Mouse (Mus musculus): ENCODE results near the gene Zfhx3. TPM values are rescaled to one million over a fixed set of nuclear protein-coding genes. Genes with fewer than 3 reads are reported as not detected.

Gene Zfhx3
- polyA plus RNA-seq, 1 experiment from 2014 or later: 3.3 TPM

DNA sequence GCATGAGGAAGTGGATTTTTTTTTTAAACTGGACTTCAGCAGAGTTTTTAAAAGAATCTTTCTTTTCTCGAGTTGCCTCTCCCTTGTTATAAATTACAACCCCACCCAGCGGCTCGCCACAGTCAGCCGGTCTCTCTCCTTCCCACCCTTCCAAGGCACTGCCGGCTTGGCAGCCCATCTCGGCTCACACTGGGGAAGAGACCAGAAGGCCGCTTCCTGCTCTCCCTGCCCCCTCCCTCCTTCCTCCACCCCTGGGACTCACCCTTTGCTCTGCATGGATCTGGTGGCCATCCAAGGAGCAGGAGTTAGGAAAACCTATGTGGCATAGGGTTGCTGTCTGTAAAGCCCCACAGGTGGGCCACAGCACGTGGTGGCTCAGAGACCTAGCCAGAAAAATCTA lies 705.1 kb downstream of the Zfhx3 start:
- Histone ChIP-seq H3K4me2 (ENCODE audit: low read depth, low read length) (no peak overlapping the region), H3K9me3 (replicated peaks; ENCODE audit: control insufficient read depth, low read length) (no peaks in the 10 kb centered on the region), H3K9ac (ENCODE audit: low read length) (no peak overlapping the region), H3K27ac (ENCODE audit: low read length) (no peak overlapping the region), H3K4me1 (ENCODE audit: control insufficient read depth, insufficient read depth, low read length) (peaks cover 4% of the 10 kb centered on the region; the same call in 1 of the 2 replicates), H3K36me3 (ENCODE audit: control insufficient read depth, insufficient read depth) (no peaks in the 10 kb centered on the region), H3K27me3 (ENCODE audit: control insufficient read depth, insufficient read depth, low read length) (no peaks in the 10 kb centered on the region), H3K4me3 (ENCODE audit: low read length) (no peak overlapping the region)
- peak; percentile 69; the same call in 1 of the 2 replicates for ATAC-seq (replicated peaks; ENCODE audit: extremely low read depth, insufficient read depth, low FRiP score)
- WGBS: 28% methylated on average over 8 of the region's 8 CpGs

DNA sequence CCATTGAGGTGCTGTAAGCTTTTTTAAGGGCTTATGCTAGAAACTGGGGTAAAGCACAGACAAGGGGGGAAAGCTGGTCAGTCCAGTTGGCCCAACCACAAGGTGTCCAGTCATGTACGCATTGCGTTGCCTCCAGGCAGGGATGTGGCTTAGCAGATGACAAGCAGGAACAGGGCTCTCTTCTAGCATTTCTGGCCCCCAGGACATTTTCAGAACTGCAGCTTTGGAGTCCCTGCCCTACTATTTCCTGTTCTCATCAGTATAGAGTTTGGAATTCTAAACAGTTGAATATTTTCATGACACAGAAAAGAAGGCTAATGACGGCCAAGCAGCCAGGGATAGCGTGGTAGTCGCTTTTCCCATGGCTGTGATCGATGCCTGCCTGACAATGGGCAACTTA lies 706.5 kb downstream of the Zfhx3 start:
- Histone ChIP-seq H3K9me3 (replicated peaks; ENCODE audit: control insufficient read depth, low read length) (no peaks in the 10 kb centered on the region), H3K27me3 (ENCODE audit: control insufficient read depth, insufficient read depth, low read length) (no peaks in the 10 kb centered on the region), H3K36me3 (ENCODE audit: control insufficient read depth, insufficient read depth) (no peaks in the 10 kb centered on the region), H3K4me3 (ENCODE audit: low read length) (no peak overlapping the region), H3K4me2 (ENCODE audit: low read depth, low read length) (no peak overlapping the region), H3K4me1 (ENCODE audit: control insufficient read depth, insufficient read depth, low read length) (peaks cover 4% of the 10 kb centered on the region; the same call in 1 of the 2 replicates), H3K27ac (ENCODE audit: low read length) (no peak overlapping the region), H3K9ac (ENCODE audit: low read length) (no peak overlapping the region)
- ATAC-seq (replicated peaks; ENCODE audit: extremely low read depth, insufficient read depth, low FRiP score): no peak
- 79% methylated on average over 6 of the region's 6 CpGs for WGBS

DNA sequence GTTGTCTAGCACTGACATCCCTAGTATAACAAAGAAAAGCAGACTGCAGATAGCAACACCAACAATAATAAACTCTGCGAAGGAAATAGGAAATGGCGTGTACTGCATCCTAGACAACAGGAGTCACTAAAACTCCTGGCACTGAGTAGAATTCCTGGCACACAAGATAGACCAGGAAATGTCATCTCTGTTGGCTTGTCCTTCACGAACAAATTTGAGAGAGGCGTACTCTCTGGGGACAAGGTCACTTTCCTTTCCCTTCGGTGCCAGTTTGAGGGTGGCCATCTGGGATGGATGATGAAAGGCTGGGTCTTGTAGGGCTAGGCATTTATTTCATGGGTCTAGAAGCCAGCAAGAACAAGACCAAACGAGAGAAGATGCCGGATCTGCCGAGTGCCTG lies 708.4 kb downstream of the Zfhx3 start:
- Histone ChIP-seq H3K9ac (ENCODE audit: low read length) (no peak overlapping the region), H3K27me3 (ENCODE audit: control insufficient read depth, insufficient read depth, low read length) (no peaks in the 10 kb centered on the region), H3K9me3 (replicated peaks; ENCODE audit: control insufficient read depth, low read length) (no peaks in the 10 kb centered on the region), H3K36me3 (ENCODE audit: control insufficient read depth, insufficient read depth) (no peaks in the 10 kb centered on the region), H3K4me1 (ENCODE audit: control insufficient read depth, insufficient read depth, low read length) (peaks cover 4% of the 10 kb centered on the region; the same call in 1 of the 2 replicates), H3K4me2 (ENCODE audit: low read depth, low read length) (no peak overlapping the region), H3K4me3 (ENCODE audit: low read length) (no peak overlapping the region), H3K27ac (ENCODE audit: low read length) (no peak overlapping the region)
- no peak for ATAC-seq (replicated peaks; ENCODE audit: extremely low read depth, insufficient read depth, low FRiP score)
- WGBS: 70% methylated on average over 8 of the region's 8 CpGs

DNA sequence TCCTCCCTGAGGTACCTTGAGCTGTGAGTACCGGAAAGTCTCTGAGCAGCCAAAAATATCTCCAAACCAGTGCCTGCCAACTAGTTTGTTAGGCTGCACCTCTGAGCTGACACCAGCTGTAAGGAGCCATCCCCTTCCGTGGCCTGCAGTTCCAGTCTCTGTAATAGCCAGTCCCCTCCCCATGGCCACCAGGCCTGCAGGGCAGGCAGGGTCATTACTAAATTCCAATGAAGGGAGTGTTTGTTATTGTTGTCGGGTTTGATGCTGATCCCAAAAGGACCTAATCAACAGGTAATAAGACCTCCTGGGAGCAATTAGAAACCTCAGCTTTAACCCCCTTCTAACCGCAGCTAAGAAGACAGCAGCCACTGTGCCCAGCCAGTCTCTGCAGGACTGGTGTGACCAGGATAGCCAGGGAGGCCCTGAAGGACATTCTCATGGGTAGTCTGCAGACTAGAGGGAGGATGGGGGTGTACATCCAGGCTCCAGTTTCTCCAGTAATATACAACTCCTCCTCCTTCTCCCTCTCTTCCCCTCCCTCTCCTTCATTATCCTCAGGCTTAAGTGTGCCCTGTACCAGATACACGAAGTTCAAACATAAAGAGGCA lies 719.1 kb downstream of the Zfhx3 start:
- no peak for ATAC-seq (replicated peaks; ENCODE audit: extremely low read depth, insufficient read depth, low FRiP score)
- Histone ChIP-seq H3K27me3 (ENCODE audit: control insufficient read depth, insufficient read depth, low read length) (no peaks in the 10 kb centered on the region), H3K4me1 (ENCODE audit: control insufficient read depth, insufficient read depth, low read length) (no peaks in the 10 kb centered on the region), H3K27ac (ENCODE audit: low read length) (no peak overlapping the region), H3K36me3 (ENCODE audit: control insufficient read depth, insufficient read depth) (no peaks in the 10 kb centered on the region), H3K9ac (ENCODE audit: low read length) (no peak overlapping the region), H3K4me3 (ENCODE audit: low read length) (no peak overlapping the region), H3K4me2 (ENCODE audit: low read depth, low read length) (no peak overlapping the region), H3K9me3 (replicated peaks; ENCODE audit: control insufficient read depth, low read length) (no peaks in the 10 kb centered on the region)
- WGBS: 46% methylated on average over 5 of the region's 5 CpGs

DNA sequence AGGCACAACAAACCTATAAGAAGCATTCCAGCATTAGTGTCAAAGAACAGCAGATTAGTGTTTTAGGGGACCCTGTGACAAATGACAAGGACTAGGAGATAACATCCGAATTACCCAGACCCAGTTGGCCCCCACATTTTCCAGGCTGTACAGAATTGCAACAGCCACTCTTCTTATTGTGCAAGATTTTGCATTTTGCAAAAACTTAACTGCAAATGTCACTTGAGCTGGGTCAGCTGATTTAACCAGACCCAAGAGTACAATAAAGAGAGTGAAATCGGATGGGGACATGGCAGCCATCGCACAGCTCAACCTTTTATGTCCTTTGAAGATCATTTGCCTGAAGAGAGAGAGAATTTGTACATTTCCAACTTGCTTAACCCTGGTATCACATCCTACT lies 720.3 kb downstream of the Zfhx3 start:
- H3K27ac ChIP-seq (ENCODE audit: low read length): no peak overlapping the region
- H3K9me3 ChIP-seq (replicated peaks; ENCODE audit: control insufficient read depth, low read length): no peaks in the 10 kb centered on the region
- no peaks in the 10 kb centered on the region for H3K27me3 ChIP-seq (ENCODE audit: control insufficient read depth, insufficient read depth, low read length)
- 75% methylated on average over 3 of the region's 3 CpGs for WGBS
- no peak overlapping the region for H3K4me3 ChIP-seq (ENCODE audit: low read length)
- ATAC-seq (replicated peaks; ENCODE audit: extremely low read depth, insufficient read depth, low FRiP score): no peak
- no peak overlapping the region for H3K4me2 ChIP-seq (ENCODE audit: low read depth, low read length)
- H3K4me1 ChIP-seq (ENCODE audit: control insufficient read depth, insufficient read depth, low read length): no peaks in the 10 kb centered on the region
- no peak overlapping the region for H3K9ac ChIP-seq (ENCODE audit: low read length)
- no peaks in the 10 kb centered on the region for H3K36me3 ChIP-seq (ENCODE audit: control insufficient read depth, insufficient read depth)

DNA sequence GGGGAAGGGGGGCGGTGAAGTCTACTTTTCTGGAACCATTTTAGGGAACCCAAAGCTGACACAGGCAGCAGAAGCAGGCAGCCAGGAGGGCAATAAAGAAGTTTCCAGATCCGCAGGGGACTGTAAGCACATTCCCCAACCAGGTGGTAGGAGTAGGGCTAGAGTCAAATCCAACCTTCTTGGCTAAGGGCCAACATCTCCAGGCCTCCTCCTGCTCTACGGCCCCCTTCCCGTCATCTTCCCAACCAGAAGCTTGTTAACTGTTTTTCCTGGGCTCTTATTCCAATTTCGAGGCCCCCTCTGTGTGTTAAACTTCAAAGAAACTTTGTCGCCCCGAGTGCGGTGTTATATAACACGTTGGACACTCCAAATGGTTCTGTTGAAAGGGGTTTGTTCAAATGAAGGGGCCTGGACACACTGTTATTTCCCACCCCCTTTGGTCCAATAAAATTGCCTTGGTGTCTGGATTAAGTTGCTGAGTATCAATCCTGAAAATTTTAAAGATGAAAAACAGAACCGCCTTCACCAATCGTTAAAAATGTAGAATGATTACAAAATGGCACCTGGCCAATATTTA lies 729.6 kb downstream of the Zfhx3 start:
- Histone ChIP-seq H3K4me2 (ENCODE audit: low read depth, low read length) (no peak overlapping the region), H3K9me3 (replicated peaks; ENCODE audit: control insufficient read depth, low read length) (no peaks in the 10 kb centered on the region), H3K27ac (ENCODE audit: low read length) (no peak overlapping the region), H3K4me1 (ENCODE audit: control insufficient read depth, insufficient read depth, low read length) (no peaks in the 10 kb centered on the region), H3K9ac (ENCODE audit: low read length) (no peak overlapping the region), H3K4me3 (ENCODE audit: low read length) (no peak overlapping the region), H3K27me3 (ENCODE audit: control insufficient read depth, insufficient read depth, low read length) (no peaks in the 10 kb centered on the region), H3K36me3 (ENCODE audit: control insufficient read depth, insufficient read depth) (no peaks in the 10 kb centered on the region)
- ATAC-seq (replicated peaks; ENCODE audit: extremely low read depth, insufficient read depth, low FRiP score): no peak
- WGBS: 77% methylated on average over 11 of the region's 11 CpGs

DNA sequence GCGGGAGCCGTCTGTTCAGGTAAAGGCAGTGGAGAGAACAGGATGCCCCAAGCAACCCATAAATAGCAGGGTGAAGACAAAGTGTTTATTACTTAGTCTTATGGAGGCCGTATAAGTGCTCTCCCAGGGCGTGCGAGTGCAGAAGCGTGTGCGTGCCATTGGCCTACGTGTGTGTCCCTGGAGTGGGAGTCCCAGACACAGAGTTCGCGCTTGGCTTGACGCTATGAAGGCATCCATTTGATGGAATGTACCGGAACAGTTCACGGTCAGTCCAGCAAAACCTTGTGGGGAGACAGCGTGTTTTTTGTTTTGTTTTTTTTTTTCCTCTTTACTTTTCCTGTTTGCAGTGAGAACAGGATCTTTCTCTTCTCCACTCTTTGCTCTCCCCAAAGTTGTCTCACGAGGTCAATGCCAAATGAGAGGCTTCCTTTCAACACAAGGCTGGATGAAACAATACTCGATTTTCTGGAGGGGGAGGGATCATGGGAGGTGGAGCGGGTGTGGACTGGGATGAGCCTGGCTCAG lies 732.6 kb downstream of the Zfhx3 start:
- no peak overlapping the region for H3K9ac ChIP-seq (ENCODE audit: low read length)
- no peaks in the 10 kb centered on the region for H3K4me1 ChIP-seq (ENCODE audit: control insufficient read depth, insufficient read depth, low read length)
- H3K36me3 ChIP-seq (ENCODE audit: control insufficient read depth, insufficient read depth): no peaks in the 10 kb centered on the region
- no peaks in the 10 kb centered on the region for H3K27me3 ChIP-seq (ENCODE audit: control insufficient read depth, insufficient read depth, low read length)
- H3K4me2 ChIP-seq (ENCODE audit: low read depth, low read length): no peak overlapping the region
- no peaks in the 10 kb centered on the region for H3K9me3 ChIP-seq (replicated peaks; ENCODE audit: control insufficient read depth, low read length)
- H3K4me3 ChIP-seq (ENCODE audit: low read length): no peak overlapping the region
- H3K27ac ChIP-seq (ENCODE audit: low read length): no peak overlapping the region
- no peak for ATAC-seq (replicated peaks; ENCODE audit: extremely low read depth, insufficient read depth, low FRiP score)
- WGBS: 82% methylated on average over 17 of the region's 17 CpGs

DNA sequence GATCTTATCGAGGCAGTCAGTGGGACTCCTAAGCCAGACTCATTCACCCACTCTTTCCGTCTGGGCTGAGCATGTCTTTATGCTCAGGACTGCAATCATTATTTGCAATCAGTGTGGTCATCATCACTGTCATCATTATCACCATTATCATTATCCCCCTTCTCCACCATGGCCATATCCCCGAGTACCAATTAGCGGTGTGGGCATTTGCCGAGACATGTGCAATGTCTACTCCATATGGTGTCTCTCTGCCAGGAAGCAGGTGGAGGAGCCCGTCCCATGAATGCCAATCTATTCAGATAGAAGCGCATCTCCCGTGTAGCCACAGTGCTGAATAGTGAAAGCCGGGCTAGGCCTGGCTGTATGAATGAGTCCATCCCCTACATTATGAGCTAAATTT lies 747.2 kb downstream of the Zfhx3 start:
- H3K4me2 ChIP-seq (ENCODE audit: low read depth, low read length): no peak overlapping the region
- H3K36me3 ChIP-seq (ENCODE audit: control insufficient read depth, insufficient read depth): no peaks in the 10 kb centered on the region
- H3K27me3 ChIP-seq (ENCODE audit: control insufficient read depth, insufficient read depth, low read length): peaks cover under 1% of the 10 kb centered on the region; the same call in 1 of the 2 replicates
- WGBS: 87% methylated on average over 9 of the region's 9 CpGs
- no peak for ATAC-seq (replicated peaks; ENCODE audit: extremely low read depth, insufficient read depth, low FRiP score)
- no peaks in the 10 kb centered on the region for H3K9me3 ChIP-seq (replicated peaks; ENCODE audit: control insufficient read depth, low read length)
- no peak overlapping the region for H3K4me3 ChIP-seq (ENCODE audit: low read length)
- peaks cover 20% of the 10 kb centered on the region for H3K4me1 ChIP-seq (ENCODE audit: control insufficient read depth, insufficient read depth, low read length)
- H3K9ac ChIP-seq (ENCODE audit: low read length): no peak overlapping the region
- no peak overlapping the region for H3K27ac ChIP-seq (ENCODE audit: low read length)

DNA sequence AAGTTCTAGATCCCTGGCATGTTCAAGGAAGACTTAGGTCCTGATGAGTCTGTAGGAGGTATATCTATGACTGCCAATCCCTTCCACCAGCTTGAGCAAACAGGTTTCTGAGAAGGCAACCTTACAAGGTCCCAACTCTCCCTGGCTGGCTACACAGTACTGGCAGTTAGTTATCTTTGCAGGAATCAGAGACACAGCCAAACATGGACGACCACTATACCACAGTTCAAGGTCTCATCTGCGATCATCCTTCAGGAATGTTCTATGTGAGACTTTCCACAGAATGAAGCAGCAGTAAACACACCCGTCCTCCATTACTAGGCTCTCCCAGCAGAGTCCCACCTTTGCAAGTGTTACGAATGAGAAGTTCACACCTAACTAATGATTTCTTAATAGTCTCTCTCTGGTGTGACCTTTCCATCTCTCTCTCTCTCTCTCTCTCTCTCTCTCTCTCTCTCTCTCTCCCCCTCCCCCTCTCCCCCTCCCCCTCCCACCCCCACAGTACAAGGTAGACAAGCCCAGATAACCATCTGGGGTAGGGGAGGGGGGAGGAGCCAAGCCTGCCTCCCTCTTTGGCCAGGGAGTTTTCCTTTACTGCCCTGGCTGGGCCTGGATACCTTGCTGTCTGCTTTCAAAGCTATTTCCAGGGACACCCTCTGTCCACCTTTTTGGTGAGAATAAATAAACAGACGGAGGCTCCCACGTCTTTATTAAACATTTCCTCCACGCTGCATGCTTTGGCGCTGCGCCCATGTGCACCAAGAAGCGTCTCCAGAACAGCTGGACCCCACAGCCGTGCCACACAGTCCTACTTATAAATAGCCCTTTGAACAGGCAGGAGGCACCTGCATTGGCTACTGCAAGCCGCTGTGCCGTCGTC lies 748.4 kb downstream of the Zfhx3 start:
- peaks cover 23% of the 10 kb centered on the region for H3K4me1 ChIP-seq (ENCODE audit: control insufficient read depth, insufficient read depth, low read length)
- H3K4me3 ChIP-seq (ENCODE audit: low read length): peak overlapping the region; percentile 40
- H3K9ac ChIP-seq (ENCODE audit: low read length): no peak overlapping the region
- no peaks in the 10 kb centered on the region for H3K36me3 ChIP-seq (ENCODE audit: control insufficient read depth, insufficient read depth)
- H3K9me3 ChIP-seq (replicated peaks; ENCODE audit: control insufficient read depth, low read length): no peaks in the 10 kb centered on the region
- 0 out of 2 replicates have a peak, but pooled peaks have one; percentile 12 for ATAC-seq (replicated peaks; ENCODE audit: extremely low read depth, insufficient read depth, low FRiP score)
- no peak overlapping the region for H3K27ac ChIP-seq (ENCODE audit: low read length)
- peak overlapping the region; percentile 71 for H3K4me2 ChIP-seq (ENCODE audit: low read depth, low read length)
- peaks cover 10% of the 10 kb centered on the region for H3K27me3 ChIP-seq (ENCODE audit: control insufficient read depth, insufficient read depth, low read length)
- WGBS: 22% methylated on average over 14 of the region's 14 CpGs

All from heart, embryonic 16.5 days (tissue).